Mouse (Mus musculus) limb, embryonic 10.5 days (tissue): ENCODE measurements around the gene Cd70. TPM values are rescaled to one million over a fixed set of nuclear protein-coding genes. Genes with fewer than 3 reads are reported as not detected.
"Not testable (repeated sequence)": the region's sequence is repeated elsewhere in the genome, so short reads cannot be mapped to it uniquely, and the experiment has no call there.

Source experiments
- DNase-seq: peaks from one replicate; pipeline ENCODE4 v3.0.0-alpha.2; 2017; ENCODE audit warnings: low spot score
- H3K27ac ChIP-seq: fragments of 300-500 bp; sonication (generic); 2 replicates; pipeline ENCODE4 v1.5.1; 2016; ENCODE audit warnings: mild to moderate bottlenecking
- H3K27me3 ChIP-seq: fragments of 300-500 bp; sonication (generic); 2 replicates; pipeline ENCODE4 v1.6.1; 2016; ENCODE audit warnings: low read depth, mild to moderate bottlenecking; ENCODE audit not compliant: poor library complexity, severe bottlenecking
- H3K36me3 ChIP-seq: fragments of 300-500 bp; sonication (generic); 2 replicates; pipeline ENCODE4 v1.6.1; 2016; ENCODE audit warnings: mild to moderate bottlenecking, moderate library complexity
- H3K4me1 ChIP-seq: fragments of 300-500 bp; sonication (generic); 2 replicates; pipeline ENCODE4 v1.6.1; 2016
- H3K4me3 ChIP-seq: fragments of 300-500 bp; sonication (generic); 2 replicates; pipeline ENCODE4 v1.5.1; 2016; ENCODE audit warnings: mild to moderate bottlenecking, moderate library complexity
- H3K9me3 ChIP-seq: fragments of 300-500 bp; sonication (generic); replicated peaks from 2 replicates; pipeline ENCODE4 v1.6.1; 2016; ENCODE audit warnings: mild to moderate bottlenecking
- WGBS: fragments of 180-500 bp; shearing (Covaris S2); methylation state at CpG from one replicate; pipeline ENCODE4 v1.1.7; 2016; 5-methylcytosine and 5-hydroxymethylcytosine counted together
- polyA plus RNA-seq: library from polyadenylated mRNA; unstranded; fragments of >200 nt; fragmentation: Nextera tagmentation; extraction: Ambion mirVana; gene quantifications from 2 replicates; pipeline ENCODE4 v1.2.1, GENCODE M21; 2016

Cd70 gene
- polyA plus RNA-seq, 1 experiment from 2014 or later = not detected

DNA sequence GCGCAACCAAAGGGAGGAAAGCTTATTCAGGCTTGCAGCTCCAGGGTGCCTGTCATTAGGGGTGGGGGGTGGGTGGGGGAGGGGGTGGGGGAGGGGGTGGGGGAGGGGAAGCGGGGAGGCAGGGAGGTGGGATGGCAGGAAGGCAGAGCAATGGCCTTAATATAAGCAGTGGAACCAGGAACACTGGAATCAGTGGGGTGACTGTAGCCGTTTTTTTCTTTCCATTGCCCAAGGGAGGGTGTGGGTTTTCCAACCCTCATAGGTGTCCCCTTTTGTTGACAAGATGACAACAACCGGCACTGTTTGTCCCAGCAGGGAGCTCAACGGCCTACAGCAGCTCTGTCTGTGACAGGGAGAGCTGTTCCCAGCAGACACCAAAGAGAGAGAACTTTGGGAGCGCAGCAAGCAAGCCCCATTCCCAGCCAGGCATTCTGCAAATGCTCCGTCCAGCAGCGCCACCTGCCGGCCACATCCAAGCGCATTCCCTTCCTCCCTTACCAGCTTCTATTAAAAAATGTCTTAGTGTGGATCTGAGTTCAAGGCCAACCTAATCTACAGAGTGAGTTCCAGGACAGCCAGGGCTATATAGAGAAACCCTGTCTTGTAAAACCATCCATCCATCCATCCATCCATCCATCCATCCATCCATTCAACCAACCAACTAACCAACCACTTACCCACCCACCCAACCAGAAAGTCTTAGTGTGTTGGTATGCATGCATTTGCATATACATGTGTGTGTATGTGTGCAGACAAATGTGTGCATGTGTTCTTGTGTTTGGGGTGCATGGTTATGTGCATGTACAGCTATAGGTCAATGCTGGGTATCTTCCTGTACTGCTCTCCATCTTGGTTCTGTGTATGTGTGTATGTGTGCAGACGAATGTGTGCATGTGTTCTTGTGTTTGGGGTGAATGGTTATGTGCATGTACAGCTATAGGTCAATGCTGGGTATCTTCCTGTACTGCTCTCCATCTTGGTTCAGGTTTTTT lies 17.5 kb upstream of the Cd70 start:
- WGBS = 9% methylated on average over 11 of the region's 11 CpGs

DNA sequence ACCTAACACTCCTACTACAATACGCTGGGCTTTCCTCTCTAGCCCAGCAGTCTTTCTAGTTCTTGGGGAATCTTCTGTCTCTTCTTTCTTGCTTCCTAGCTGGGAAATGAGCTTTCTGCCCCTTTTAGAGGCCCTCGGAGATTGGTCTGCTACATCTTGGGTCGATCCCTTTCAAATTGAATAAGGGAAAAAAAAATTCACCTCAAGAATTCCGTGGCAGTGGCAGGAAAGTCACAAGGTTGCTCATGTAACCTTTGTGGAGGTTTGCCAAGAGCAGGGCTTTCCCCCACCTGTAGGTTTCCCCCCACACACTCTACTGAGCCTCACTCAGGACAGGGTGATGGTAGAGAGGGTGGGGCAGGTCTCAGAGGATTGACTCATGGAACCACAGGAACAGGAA lies 4.2 kb upstream of the Cd70 start:
- 87% methylated on average over 4 of the region's 4 CpGs for WGBS
- DNase-seq = no peak

More for the DNA sequence above, 17.5 kb upstream of the Cd70 start:
- H3K4me3 ChIP-seq = 0 out of 2 replicates have a peak overlapping the region, but pooled peaks have one; percentile 8
- peak; percentile 95 for DNase-seq
- H3K9me3 ChIP-seq = no peaks in the 10 kb centered on the region
- no peak overlapping the region for H3K27ac ChIP-seq
- no peaks in the 10 kb centered on the region for H3K27me3 ChIP-seq
- H3K4me1 ChIP-seq = peaks cover 4% of the 10 kb centered on the region
- no peaks in the 10 kb centered on the region for H3K36me3 ChIP-seq

DNA sequence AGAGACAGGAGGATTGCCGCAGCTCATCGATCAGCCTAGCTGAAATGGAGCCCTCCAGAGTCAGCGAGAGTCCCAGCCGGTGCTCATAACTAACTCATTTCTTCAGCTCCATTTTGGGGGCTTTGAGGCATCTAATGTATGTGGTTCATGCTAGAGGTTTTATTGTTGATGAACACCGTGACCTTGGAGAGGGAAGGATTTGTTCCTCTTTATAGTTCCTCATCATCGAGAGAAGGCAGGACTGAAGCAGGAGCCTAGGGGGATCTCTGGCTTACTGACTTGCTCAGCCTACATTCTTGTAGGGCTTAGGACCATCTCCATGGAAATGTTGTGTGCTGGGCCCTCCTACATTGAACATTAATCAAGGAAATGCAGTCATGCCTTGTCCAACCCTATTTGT lies 3.4 kb upstream of the Cd70 start:
- H3K27ac ChIP-seq = no peak overlapping the region
- peaks cover 9% of the 10 kb centered on the region for H3K4me1 ChIP-seq
- WGBS = 91% methylated on average over 6 of the region's 6 CpGs
- no peaks in the 10 kb centered on the region; the same call in 1 of the 2 replicates for H3K9me3 ChIP-seq
- no peaks in the 10 kb centered on the region for H3K36me3 ChIP-seq
- no peak overlapping the region for H3K4me3 ChIP-seq
- H3K27me3 ChIP-seq = peaks cover 36% of the 10 kb centered on the region
- no peak for DNase-seq

More for the DNA sequence above, 4.2 kb upstream of the Cd70 start:
- peaks cover 29% of the 10 kb centered on the region for H3K27me3 ChIP-seq
- H3K4me3 ChIP-seq = no peak overlapping the region
- no peak overlapping the region for H3K27ac ChIP-seq
- no peaks in the 10 kb centered on the region; the same call in 1 of the 2 replicates for H3K9me3 ChIP-seq
- H3K36me3 ChIP-seq = no peaks in the 10 kb centered on the region
- H3K4me1 ChIP-seq = peaks cover 9% of the 10 kb centered on the region

DNA sequence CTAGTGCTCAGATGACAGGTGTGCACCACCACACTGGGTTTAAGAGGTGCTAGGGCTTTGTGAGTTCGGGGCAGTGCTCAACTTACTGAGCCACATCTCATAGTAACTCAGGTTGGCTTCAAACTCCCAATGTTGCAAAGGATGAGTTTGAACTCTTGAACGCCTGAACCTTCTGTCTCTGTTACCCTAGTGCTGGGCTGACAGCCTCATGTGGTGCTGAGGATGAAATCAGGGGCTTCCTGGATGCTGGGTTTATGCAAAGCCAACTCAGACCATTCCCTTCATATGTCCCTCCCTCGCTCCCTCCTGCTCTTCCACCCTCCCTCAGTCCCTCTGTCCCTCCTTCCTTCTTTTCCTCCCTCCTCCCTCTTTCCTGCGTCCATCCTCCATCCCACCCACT lies 1.2 kb downstream of the Cd70 start:
- Histone ChIP-seq H3K36me3 (no peaks in the 10 kb centered on the region), H3K27me3 (peaks cover 60% of the 10 kb centered on the region), H3K27ac (no peak overlapping the region), H3K4me1 (peaks cover 9% of the 10 kb centered on the region), H3K4me3 (no peak overlapping the region), H3K9me3 (no peaks in the 10 kb centered on the region; the same call in 1 of the 2 replicates)
- 59% methylated on average over 4 of the region's 4 CpGs for WGBS
- DNase-seq = no peak

DNA sequence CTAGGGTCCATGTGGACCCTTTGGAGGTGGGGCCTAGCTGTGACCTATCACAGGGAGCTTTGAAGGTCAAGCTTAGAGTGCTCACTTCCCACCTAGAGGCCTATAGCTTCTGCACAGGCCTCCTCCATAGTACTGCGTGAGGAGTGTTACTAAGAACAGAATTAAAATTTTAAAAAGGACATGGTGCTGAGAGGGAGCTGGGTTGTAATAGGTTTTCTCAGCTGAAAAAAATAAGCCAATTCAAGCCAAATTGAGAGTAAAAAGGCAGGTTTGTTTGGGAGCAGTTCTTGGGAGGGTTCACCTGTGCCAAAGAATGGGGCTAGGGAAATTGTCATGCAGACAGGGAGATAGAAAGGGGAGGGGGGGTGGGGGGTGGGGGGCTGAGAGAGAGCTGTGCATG lies 4.5 kb downstream of the Cd70 start:
- 54% methylated on average over 1 of the region's 1 CpGs for WGBS
- Histone ChIP-seq H3K4me1 (peaks cover 9% of the 10 kb centered on the region), H3K9me3 (no peaks in the 10 kb centered on the region), H3K27ac (no peak overlapping the region), H3K36me3 (no peaks in the 10 kb centered on the region), H3K4me3 (no peak overlapping the region), H3K27me3 (peaks cover 45% of the 10 kb centered on the region)
- no peak for DNase-seq

DNA sequence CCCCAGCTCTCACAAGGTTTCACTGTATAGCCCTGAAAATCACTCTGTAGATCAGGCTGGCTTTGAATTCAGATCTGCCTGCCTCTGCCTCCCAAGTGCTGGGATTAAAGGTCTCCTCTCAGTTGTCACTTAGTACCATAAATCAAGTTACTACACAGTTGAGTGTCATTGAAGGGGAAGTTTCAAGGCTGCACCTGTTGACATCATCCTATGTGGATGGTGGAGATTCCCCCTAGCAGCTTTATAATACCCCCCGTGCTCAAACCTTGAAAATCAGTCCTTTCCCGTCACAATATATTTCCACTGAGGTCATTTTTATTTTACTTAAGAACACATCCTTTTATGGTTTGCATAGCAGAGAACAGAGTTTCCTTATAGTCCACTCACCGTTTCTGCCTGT lies 5.9 kb downstream of the Cd70 start:
- Histone ChIP-seq H3K4me3 (no peak overlapping the region), H3K9me3 (no peaks in the 10 kb centered on the region), H3K27ac (no peak overlapping the region), H3K36me3 (no peaks in the 10 kb centered on the region), H3K4me1 (no peaks in the 10 kb centered on the region), H3K27me3 (peaks cover 34% of the 10 kb centered on the region)
- DNase-seq = no peak
- WGBS = 86% methylated on average over 3 of the region's 3 CpGs

DNA sequence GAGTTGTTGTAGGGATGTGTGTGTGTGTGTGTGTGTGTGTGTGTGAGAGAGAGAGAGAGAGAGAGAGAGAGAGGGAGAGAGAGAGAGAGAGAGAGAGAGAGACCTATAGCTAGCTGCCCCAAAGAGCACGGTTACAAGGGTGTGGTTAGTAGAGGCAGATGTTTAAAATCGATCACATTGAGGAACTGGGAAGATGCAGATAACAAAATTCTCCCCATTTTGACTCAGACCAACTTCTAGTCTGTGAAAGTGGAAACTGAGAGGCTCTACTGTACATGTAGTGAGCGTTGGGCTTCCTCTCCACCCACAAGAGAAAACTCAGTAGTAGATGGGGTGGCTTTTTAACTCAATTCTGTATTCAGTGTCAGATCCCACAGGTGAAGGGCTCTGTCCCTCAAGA lies 9.9 kb downstream of the Cd70 start:
- H3K9me3 ChIP-seq = no peaks in the 10 kb centered on the region
- WGBS = 91% methylated on average over 3 of the region's 3 CpGs
- no peaks in the 10 kb centered on the region for H3K4me1 ChIP-seq
- H3K27ac ChIP-seq = no peak overlapping the region
- no peak for DNase-seq
- 0 out of 2 replicates have a peak, but pooled peaks cover 5% of the 10 kb centered on the region for H3K27me3 ChIP-seq
- H3K36me3 ChIP-seq = no peaks in the 10 kb centered on the region
- H3K4me3 ChIP-seq = no peak overlapping the region

DNA sequence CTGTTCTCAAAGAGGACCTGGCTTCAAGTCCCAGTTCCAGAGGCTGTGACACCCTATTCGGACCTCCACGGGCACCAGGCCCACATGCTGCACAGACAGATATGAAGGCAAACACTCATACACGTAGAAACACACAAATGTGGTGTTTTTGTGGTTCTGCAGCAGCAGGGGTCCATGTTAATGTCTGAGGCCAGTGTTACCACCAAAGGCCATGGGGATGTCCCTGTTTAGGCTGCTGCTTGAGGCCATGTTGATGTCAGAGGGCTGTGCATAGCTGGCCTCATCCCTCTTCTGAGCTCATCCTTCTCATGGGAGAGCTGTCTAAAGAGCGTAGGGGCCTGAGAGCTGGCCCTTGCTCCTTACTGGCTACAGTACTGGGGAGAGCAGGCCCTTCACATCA lies 10.9 kb downstream of the Cd70 start:
- H3K27me3 ChIP-seq = peaks cover 8% of the 10 kb centered on the region; the same call in 1 of the 2 replicates
- DNase-seq = no peak
- WGBS = 82% methylated on average over 4 of the region's 4 CpGs
- no peaks in the 10 kb centered on the region for H3K9me3 ChIP-seq
- H3K36me3 ChIP-seq = no peaks in the 10 kb centered on the region
- H3K4me1 ChIP-seq = no peaks in the 10 kb centered on the region
- H3K27ac ChIP-seq = no peak overlapping the region
- no peak overlapping the region for H3K4me3 ChIP-seq

DNA sequence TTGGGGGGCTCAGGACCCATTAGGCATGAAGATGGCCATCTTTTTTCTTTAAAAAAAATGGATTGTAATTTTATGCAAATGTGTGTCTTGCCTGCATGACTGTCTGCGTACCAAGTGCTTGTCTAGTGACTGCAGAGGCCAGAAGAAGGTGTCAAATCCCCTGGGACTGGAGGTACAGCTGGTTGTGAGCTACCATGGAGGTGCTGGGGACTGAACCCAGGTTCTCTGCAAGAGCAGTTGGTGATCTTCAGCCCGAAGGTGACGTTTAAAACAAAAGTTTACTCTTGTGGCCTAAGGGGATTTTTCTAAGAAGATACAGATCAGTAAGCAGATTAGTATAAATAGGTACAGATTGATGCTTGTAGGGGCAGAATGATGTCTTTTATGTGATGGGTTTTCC lies 13.9 kb downstream of the Cd70 start:
- Histone ChIP-seq H3K27me3 (peaks cover 8% of the 10 kb centered on the region; the same call in 1 of the 2 replicates), H3K4me3 (no peak overlapping the region), H3K36me3 (no peaks in the 10 kb centered on the region), H3K27ac (no peak overlapping the region), H3K9me3 (no peaks in the 10 kb centered on the region), H3K4me1 (no peaks in the 10 kb centered on the region)
- no peak for DNase-seq
- WGBS = 89% methylated on average over 3 of the region's 3 CpGs

DNA sequence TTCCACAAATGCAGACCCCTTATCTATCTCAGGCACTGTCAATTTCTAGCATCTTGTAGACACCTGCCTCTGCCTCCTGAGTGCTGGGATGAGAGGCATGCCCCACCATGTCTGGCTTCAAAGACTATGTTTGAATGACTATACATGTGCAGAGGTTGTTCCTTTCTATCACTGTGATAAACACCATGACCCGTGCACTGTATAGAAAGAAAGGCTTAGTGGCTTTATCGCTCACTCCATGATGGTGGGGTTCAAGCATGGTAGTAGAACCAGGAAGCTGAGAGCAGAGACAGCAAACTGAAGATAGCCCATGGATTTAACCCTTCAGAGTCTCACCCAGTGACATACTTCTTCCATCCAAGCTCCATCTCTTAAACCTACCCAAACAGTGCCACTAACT lies 14.9 kb downstream of the Cd70 start:
- Histone ChIP-seq H3K4me1 (no peaks in the 10 kb centered on the region), H3K27me3 (peaks cover 8% of the 10 kb centered on the region; the same call in 1 of the 2 replicates), H3K36me3 (no peaks in the 10 kb centered on the region), H3K27ac (no peak overlapping the region), H3K9me3 (no peaks in the 10 kb centered on the region), H3K4me3 (no peak overlapping the region)
- DNase-seq = no peak
- WGBS = 89% methylated on average over 2 of the region's 2 CpGs

DNA sequence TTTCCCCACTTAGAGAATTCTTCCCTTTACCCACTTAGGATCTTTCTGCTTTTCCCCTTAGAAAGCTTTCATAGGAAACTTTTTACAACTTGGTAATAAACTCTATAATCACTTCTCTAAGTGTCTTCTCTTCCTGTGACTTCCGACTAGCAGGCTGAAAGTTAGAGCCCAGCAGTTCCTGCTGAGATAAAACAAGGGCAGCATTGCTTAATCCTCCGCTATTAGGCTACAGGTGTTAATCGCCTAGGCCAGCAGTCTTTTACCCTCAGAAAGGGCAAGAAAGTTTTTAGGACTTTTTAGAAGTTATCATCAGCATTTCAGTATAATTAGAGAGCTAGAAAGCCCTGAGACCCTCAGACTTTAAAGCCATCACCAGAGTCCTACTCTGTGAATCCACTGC lies 15.6 kb downstream of the Cd70 start:
- not testable (repeated sequence) for H3K27me3 ChIP-seq, H3K27ac ChIP-seq, H3K4me3 ChIP-seq, H3K4me1 ChIP-seq, H3K36me3 ChIP-seq, DNase-seq, H3K9me3 ChIP-seq
- WGBS = 6% methylated on average over 3 of the region's 3 CpGs

DNA sequence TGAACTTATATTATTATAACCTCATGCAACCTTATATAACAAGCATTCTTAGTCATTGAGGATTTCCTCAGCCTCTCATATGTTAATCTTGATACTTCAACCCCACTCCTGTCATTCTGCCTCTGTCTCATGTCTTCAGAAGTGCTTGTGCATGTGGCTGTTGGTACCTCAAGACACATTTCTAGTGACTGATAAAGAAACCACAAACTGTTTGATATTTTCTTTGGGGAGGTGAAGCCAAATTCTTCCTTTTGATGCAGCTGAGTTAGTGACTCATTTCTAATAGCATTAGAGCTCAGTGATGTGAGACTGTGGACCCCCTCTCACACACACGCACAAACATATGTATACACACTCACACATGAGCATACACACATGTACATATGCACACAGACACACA lies 17.8 kb downstream of the Cd70 start:
- H3K4me1 ChIP-seq = no peaks in the 10 kb centered on the region
- DNase-seq = no peak
- WGBS = 83% methylated on average over 1 of the region's 1 CpGs

DNA sequence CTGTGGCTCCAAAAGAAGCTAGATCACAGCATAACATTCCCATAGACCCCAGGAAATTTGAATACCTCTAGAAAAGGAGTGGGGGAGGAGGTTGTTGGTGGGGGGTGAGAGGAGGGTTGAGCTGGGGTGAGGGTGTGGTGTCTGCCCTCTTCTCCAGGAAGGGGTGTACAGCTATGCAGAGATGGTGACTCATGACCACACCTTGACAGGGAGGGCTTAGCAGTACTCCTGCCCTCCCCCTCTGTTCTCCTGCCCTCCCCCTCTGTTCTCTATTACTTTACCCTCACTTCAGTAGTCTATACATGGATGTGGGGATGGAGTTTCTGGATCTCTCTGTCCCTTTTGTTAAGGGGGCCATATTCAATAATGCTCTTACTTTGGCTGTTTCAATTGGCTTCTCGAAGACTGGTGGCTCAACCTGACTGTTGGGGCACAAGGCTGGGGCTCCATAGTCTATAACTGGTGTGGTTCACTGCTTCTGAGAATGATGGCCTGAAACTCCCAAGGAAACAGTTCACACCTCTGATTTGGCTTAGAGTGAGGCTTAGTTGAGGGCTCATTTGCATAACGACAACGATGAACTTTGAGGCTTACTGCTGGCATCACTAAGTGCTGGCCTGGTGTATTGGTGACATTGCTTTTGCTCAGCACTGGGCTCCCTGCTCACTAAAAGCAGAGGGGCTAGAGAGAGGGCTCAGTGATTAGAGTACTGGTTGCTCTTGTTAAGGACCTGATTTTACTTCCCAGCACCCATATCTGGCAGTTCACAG lies 23.5 kb downstream of the Cd70 start:
- Histone ChIP-seq H3K27me3 (no peaks in the 10 kb centered on the region), H3K9me3 (no peaks in the 10 kb centered on the region), H3K27ac (no peak overlapping the region), H3K4me1 (no peaks in the 10 kb centered on the region), H3K4me3 (no peak overlapping the region), H3K36me3 (no peaks in the 10 kb centered on the region)
- WGBS = 55% methylated on average over 3 of the region's 3 CpGs
- DNase-seq = no peak

More for the DNA sequence above, 17.8 kb downstream of the Cd70 start:
- Histone ChIP-seq H3K9me3 (no peaks in the 10 kb centered on the region), H3K27me3 (peaks cover 3% of the 10 kb centered on the region; the same call in 1 of the 2 replicates), H3K4me3 (no peak overlapping the region), H3K36me3 (no peaks in the 10 kb centered on the region), H3K27ac (no peak overlapping the region)
